ENCODE assay signal across 20 mouse cellular contexts in genomic region chr15:25927106-25927505, GRCm38 (mm10). TPM values are rescaled to one million over a fixed set of nuclear protein-coding genes. Genes with fewer than 3 reads are reported as not detected.
DNase-seq lines count a peak whose midpoint lies in the region; ATAC-seq and TF ChIP-seq lines count a peak whose summit lies in the region.
"Had no signal": no experiment of that assay in that cellular context is flagged by ENCODE, and none has a peak within 500 bp of the region (broad histone marks: within the 10 kb centered on the region; RNA-seq: fewer than 3 reads in every experiment).

No protein-coding gene starts in this region.

- peak; percentile 44; the same call in 1 of the 2 replicates for ATAC-seq in granulocyte monocyte progenitor cell, adult 5-6 weeks (replicated peaks; ENCODE audit: poor library complexity, severe bottlenecking)
- peak; percentile 49 for ATAC-seq in megakaryocyte progenitor cell, adult 5-6 weeks (replicated peaks; ENCODE audit: poor library complexity)
- ATAC-seq: forebrain, embryonic 13.5 days; forebrain, embryonic 15.5 days had no signal

- peak overlapping the region; percentile 65; the same call in 1 of the 2 replicates for H3K27ac ChIP-seq in gastrocnemius, adult 2 months
- H3K27ac ChIP-seq: embryonic facial prominence, embryonic 10.5 days; embryonic facial prominence, embryonic 12.5 days; forebrain, embryonic 13.5 days; forebrain, embryonic 15.5 days had no signal

- H3K4me3 ChIP-seq in gastrocnemius, adult 2 months: no peak overlapping the region
- H3K4me3 ChIP-seq: embryonic facial prominence, embryonic 10.5 days; embryonic facial prominence, embryonic 12.5 days; forebrain, embryonic 13.5 days; forebrain, embryonic 15.5 days had no signal

- DNase-seq in gastrocnemius, adult 2 months: no peak
- no peak for DNase-seq in gastrocnemius, postnatal 36 days
- DNase-seq in adrenal gland, adult 18-20 months (ENCODE audit: low spot score in 2 of 2): no peak
- DNase-seq in embryo, embryonic 11 days: no peak
- DNase-seq in urinary bladder, postnatal 4 days (ENCODE audit: low spot score in 2 of 2): no peak
- DNase-seq: adrenal gland, adult 8-10 months; adrenal gland, postnatal 14 days; adrenal gland, postnatal 36 days; cerebellum, adult 11-12 months; cerebellum, adult 2 months; cerebellum, adult 9-10 months; cerebellum, postnatal 10 days; cerebellum, postnatal 25 days; forebrain, postnatal 0 days had no signal

- intact Hi-C loops in gastrocnemius, adult 2 months (cut with DNase I): no loop called here
- intact Hi-C loops in gastrocnemius, postnatal 36 days (cut with DNase I): no loop called here

- no peak for TF ChIP-seq CTCF in gastrocnemius, adult 2 months (IDR thresholded peaks at IDR 0.05)

RNA-seq across cellular contexts. Expression of gene Zfp622, which starts 57.1 kb away (rescaled TPM):
- total RNA-seq in gastrocnemius, adult 2 months (2021): 10 to 100 TPM; 22.6 to 25.5 TPM
- total RNA-seq in gastrocnemius, postnatal 36 days (2021): 10 to 100 TPM; 19.6 to 23.0 TPM
- total RNA-seq in granulocyte monocyte progenitor cell, adult 5-6 weeks (2014; fragmentation: Nextera tagmentation): 49.4 and 59.8 TPM in 2 replicates
- total RNA-seq in granulocyte monocyte progenitor cell, adult 5-6 weeks (2017): 55.9 and 90.9 TPM in 2 replicates
- 53.3 and 53.8 TPM in 2 replicates for total RNA-seq in megakaryocyte progenitor cell, adult 5-6 weeks (2015)
- 87.6 and 111 TPM in 2 replicates for total RNA-seq in megakaryocyte progenitor cell, adult 5-6 weeks (2017)
- total RNA-seq in adrenal gland, adult 18-20 months (2021): 10 to 100 TPM; 36.6 to 40.5 TPM
